Mouse (Mus musculus) limb, embryonic 10.5 days (tissue): ENCODE measurements around the gene Hk3. TPM values are rescaled to one million over a fixed set of nuclear protein-coding genes. Genes with fewer than 3 reads are reported as not detected.

Experiments
- DNase-seq: peaks from one replicate; pipeline ENCODE4 v3.0.0-alpha.2; 2017; ENCODE audit warnings: low spot score
- H3K27ac ChIP-seq: fragments of 300-500 bp; sonication (generic); 2 replicates; pipeline ENCODE4 v1.5.1; 2016; ENCODE audit warnings: mild to moderate bottlenecking
- H3K27me3 ChIP-seq: fragments of 300-500 bp; sonication (generic); 2 replicates; pipeline ENCODE4 v1.6.1; 2016; ENCODE audit warnings: low read depth, mild to moderate bottlenecking; ENCODE audit not compliant: poor library complexity, severe bottlenecking
- H3K36me3 ChIP-seq: fragments of 300-500 bp; sonication (generic); 2 replicates; pipeline ENCODE4 v1.6.1; 2016; ENCODE audit warnings: mild to moderate bottlenecking, moderate library complexity
- H3K4me1 ChIP-seq: fragments of 300-500 bp; sonication (generic); 2 replicates; pipeline ENCODE4 v1.6.1; 2016
- H3K4me3 ChIP-seq: fragments of 300-500 bp; sonication (generic); 2 replicates; pipeline ENCODE4 v1.5.1; 2016; ENCODE audit warnings: mild to moderate bottlenecking, moderate library complexity
- H3K9me3 ChIP-seq: fragments of 300-500 bp; sonication (generic); replicated peaks from 2 replicates; pipeline ENCODE4 v1.6.1; 2016; ENCODE audit warnings: mild to moderate bottlenecking
- WGBS: fragments of 180-500 bp; shearing (Covaris S2); methylation state at CpG from one replicate; pipeline ENCODE4 v1.1.7; 2016; 5-methylcytosine and 5-hydroxymethylcytosine counted together
- polyA plus RNA-seq: library from polyadenylated mRNA; unstranded; fragments of >200 nt; fragmentation: Nextera tagmentation; extraction: Ambion mirVana; gene quantifications from 2 replicates; pipeline ENCODE4 v1.2.1, GENCODE M21; 2016

Hk3 gene
- polyA plus RNA-seq, 1 experiment from 2014 or later, result 0.53 TPM

GRCm38 (mm10) chr13:55017154-55017897 lies 3.9 kb downstream of the Hk3 start:
- H3K36me3 ChIP-seq, result no peaks in the 10 kb centered on the region
- no peaks in the 10 kb centered on the region for H3K9me3 ChIP-seq
- H3K4me3 ChIP-seq, result no peak overlapping the region
- H3K27me3 ChIP-seq, result 0 out of 2 replicates have a peak, but pooled peaks cover 6% of the 10 kb centered on the region
- H3K4me1 ChIP-seq, result peaks cover 10% of the 10 kb centered on the region
- DNase-seq, result no peak
- 86% methylated on average over 12 of the region's 12 CpGs for WGBS
- no peak overlapping the region for H3K27ac ChIP-seq

GRCm38 (mm10) chr13:55014451-55014850 lies 6.7 kb downstream of the Hk3 start:
- Histone ChIP-seq H3K27ac (no peak overlapping the region), H3K4me3 (no peak overlapping the region), H3K27me3 (peaks cover 20% of the 10 kb centered on the region; the same call in 1 of the 2 replicates), H3K36me3 (no peaks in the 10 kb centered on the region), H3K9me3 (no peaks in the 10 kb centered on the region), H3K4me1 (peaks cover 17% of the 10 kb centered on the region)
- no peak for DNase-seq
- WGBS, result 76% methylated on average over 9 of the region's 9 CpGs

DNA sequence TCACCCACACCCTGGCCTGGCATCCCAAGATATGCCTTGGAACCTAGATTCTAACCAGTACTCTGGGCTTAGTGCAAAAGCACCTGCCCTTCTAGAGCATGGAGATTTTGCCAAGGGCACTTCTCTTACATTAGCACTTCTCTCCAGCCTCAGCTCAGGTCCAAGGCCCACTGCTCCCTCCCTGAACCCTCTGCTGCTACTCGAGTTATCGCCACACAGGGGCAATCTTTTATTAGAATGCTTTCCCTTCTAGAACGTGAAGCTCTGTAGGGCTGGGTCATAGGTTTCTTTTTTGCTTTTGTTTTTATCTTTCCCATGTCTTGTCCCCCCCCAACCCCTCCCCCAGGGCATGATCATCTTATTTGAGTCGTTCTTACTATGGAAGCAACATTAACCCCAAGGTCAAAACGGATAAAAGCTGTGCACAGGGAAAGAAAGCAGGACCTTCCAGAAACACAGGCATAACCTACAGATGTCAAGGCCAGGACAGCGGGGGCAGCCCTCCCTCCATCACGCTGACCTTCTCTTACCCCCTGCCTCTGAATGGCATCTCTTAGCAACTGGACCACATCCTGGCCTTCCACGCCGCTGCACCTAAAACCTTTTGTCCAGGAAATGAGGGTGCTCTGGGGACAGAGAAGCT lies 7.4 kb downstream of the Hk3 start:
- Histone ChIP-seq H3K9me3 (no peaks in the 10 kb centered on the region), H3K36me3 (no peaks in the 10 kb centered on the region), H3K27me3 (peaks cover 20% of the 10 kb centered on the region; the same call in 1 of the 2 replicates), H3K27ac (no peak overlapping the region), H3K4me1 (peaks cover 17% of the 10 kb centered on the region), H3K4me3 (no peak overlapping the region)
- WGBS, result 35% methylated on average over 9 of the region's 9 CpGs
- no peak for DNase-seq

DNA sequence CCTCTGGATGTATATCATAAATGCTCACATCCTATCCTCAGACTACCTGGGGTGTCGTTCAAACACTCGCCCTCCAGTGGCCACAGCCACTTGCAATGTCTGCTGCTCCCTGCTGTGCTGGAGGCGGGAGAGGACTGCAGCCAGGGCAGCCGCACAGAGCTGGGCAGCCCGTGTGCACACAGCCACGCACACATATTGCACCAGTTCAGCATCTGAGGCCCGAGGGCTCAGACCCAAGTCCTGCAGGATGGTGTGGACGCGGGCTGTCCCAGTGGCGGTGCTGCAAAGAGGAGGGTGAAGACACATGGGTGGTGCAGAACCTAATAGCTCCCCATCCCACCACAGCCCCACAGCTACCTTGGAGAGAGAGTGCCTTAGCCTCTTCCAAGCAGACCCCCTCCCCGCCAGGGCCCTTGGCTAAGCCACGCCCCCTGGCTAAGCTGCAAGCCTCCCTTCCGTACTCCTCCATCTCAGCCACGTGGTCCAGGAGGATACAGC lies 9.2 kb downstream of the Hk3 start:
- no peak for DNase-seq
- H3K4me3 ChIP-seq, result peak overlapping the region; percentile 21

GRCm38 (mm10) chr13:55011103-55011502 lies 10.1 kb downstream of the Hk3 start:
- Histone ChIP-seq H3K27me3 (peaks cover 20% of the 10 kb centered on the region; the same call in 1 of the 2 replicates), H3K4me1 (peaks cover 18% of the 10 kb centered on the region), H3K36me3 (no peaks in the 10 kb centered on the region), H3K27ac (no peak overlapping the region), H3K9me3 (no peaks in the 10 kb centered on the region), H3K4me3 (no peak overlapping the region)
- 89% methylated on average over 15 of the region's 15 CpGs for WGBS
- DNase-seq, result no peak

More for the DNA sequence above, 9.2 kb downstream of the Hk3 start:
- H3K27me3 ChIP-seq, result peaks cover 20% of the 10 kb centered on the region; the same call in 1 of the 2 replicates
- H3K27ac ChIP-seq, result no peak overlapping the region
- no peaks in the 10 kb centered on the region for H3K9me3 ChIP-seq
- H3K4me1 ChIP-seq, result peaks cover 17% of the 10 kb centered on the region
- H3K36me3 ChIP-seq, result no peaks in the 10 kb centered on the region
- WGBS, result 5% methylated on average over 14 of the region's 14 CpGs

DNA sequence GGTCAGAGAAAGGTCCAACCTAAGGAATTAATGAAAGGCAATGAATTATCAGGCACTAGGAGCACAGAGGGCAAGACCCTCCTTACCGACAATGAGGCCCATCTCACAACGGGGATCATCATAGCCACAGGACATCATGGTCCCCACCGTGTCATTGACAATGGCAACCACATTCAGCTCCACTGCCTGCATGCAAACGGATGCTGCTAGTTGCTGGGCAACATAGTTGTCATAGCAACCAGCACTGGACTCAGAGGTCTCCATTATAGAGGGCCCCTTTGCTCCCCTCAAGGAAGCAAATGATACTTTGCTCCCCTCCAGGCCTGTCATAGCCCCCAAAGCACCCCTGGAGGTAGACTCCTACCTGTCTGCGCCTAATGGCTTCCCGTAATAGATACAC lies 12.6 kb downstream of the Hk3 start:
- no peak overlapping the region for H3K27ac ChIP-seq
- peaks cover 20% of the 10 kb centered on the region; the same call in 1 of the 2 replicates for H3K27me3 ChIP-seq
- peaks cover 28% of the 10 kb centered on the region for H3K4me1 ChIP-seq
- H3K36me3 ChIP-seq, result no peaks in the 10 kb centered on the region
- 82% methylated on average over 6 of the region's 6 CpGs for WGBS
- H3K9me3 ChIP-seq, result no peaks in the 10 kb centered on the region
- DNase-seq, result no peak
- no peak overlapping the region for H3K4me3 ChIP-seq

DNA sequence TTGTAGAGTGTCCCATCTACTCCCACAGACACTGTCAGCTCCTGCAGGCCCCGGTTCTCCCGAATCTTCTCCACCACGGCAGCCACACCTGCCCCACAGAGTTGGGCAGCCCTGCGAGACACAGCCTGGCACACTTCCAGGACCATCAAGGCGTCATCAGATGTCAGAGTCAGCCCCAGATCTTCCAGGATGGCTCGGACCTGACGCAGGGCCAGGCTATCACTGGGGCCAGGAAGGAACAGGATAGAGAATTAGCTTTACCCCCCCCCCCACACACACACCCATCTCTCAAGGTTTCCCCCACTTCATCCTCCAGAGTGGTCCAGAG lies 14.8 kb downstream of the Hk3 start:
- H3K9me3 ChIP-seq, result no peaks in the 10 kb centered on the region
- peaks cover 17% of the 10 kb centered on the region for H3K4me1 ChIP-seq
- no peak overlapping the region for H3K4me3 ChIP-seq
- peaks cover 14% of the 10 kb centered on the region; the same call in 1 of the 2 replicates for H3K27me3 ChIP-seq
- H3K36me3 ChIP-seq, result no peaks in the 10 kb centered on the region
- 85% methylated on average over 7 of the region's 7 CpGs for WGBS
- H3K27ac ChIP-seq, result no peak overlapping the region
- no peak for DNase-seq

GRCm38 (mm10) chr13:55005691-55006414 lies 15.3 kb downstream of the Hk3 start:
- WGBS, result 82% methylated on average over 31 of the region's 31 CpGs
- Histone ChIP-seq H3K4me1 (peaks cover 17% of the 10 kb centered on the region), H3K27me3 (peaks cover 10% of the 10 kb centered on the region; the same call in 1 of the 2 replicates), H3K36me3 (no peaks in the 10 kb centered on the region), H3K9me3 (no peaks in the 10 kb centered on the region), H3K27ac (no peak overlapping the region), H3K4me3 (no peak overlapping the region)
- no peak for DNase-seq

DNA sequence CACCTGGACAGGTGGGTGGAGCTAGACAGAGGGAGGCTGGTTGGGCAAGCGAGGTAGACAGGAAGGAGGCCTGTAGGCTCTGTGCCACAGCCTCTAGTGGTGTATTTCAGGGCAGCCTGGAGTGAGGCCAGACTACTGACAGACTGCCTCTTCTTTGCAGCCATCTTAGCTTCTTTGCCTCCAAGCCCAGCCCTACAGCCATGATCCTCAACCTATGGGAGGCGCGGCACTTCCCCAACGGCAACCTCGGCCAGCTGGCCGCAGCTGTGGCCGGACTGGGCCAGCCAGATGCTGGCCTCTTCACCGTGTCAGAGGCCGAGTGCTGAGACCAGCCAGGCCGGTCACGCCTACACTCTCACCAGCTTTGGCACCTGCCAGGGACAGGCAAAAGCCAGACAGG lies 16.5 kb downstream of the Hk3 start:
- no peaks in the 10 kb centered on the region; the same call in 1 of the 2 replicates for H3K27me3 ChIP-seq
- H3K4me3 ChIP-seq, result no peak overlapping the region
- no peaks in the 10 kb centered on the region for H3K9me3 ChIP-seq
- no peak overlapping the region for H3K27ac ChIP-seq
- WGBS, result 73% methylated on average over 11 of the region's 11 CpGs
- no peaks in the 10 kb centered on the region for H3K36me3 ChIP-seq
- no peak for DNase-seq
- peaks cover 17% of the 10 kb centered on the region for H3K4me1 ChIP-seq

GRCm38 (mm10) chr13:55002090-55002489 lies 19.1 kb downstream of the Hk3 start:
- no peaks in the 10 kb centered on the region for H3K36me3 ChIP-seq
- H3K27me3 ChIP-seq, result no peaks in the 10 kb centered on the region; the same call in 1 of the 2 replicates
- H3K9me3 ChIP-seq, result no peaks in the 10 kb centered on the region
- 85% methylated on average over 10 of the region's 10 CpGs for WGBS
- H3K27ac ChIP-seq, result no peak overlapping the region
- DNase-seq, result no peak
- H3K4me3 ChIP-seq, result no peak overlapping the region
- H3K4me1 ChIP-seq, result peaks cover 17% of the 10 kb centered on the region

GRCm38 (mm10) chr13:55000433-55000832 lies 20.8 kb downstream of the Hk3 start:
- Histone ChIP-seq H3K36me3 (no peaks in the 10 kb centered on the region), H3K27me3 (no peaks in the 10 kb centered on the region; the same call in 1 of the 2 replicates), H3K9me3 (no peaks in the 10 kb centered on the region), H3K27ac (no peak overlapping the region), H3K4me1 (peaks cover 11% of the 10 kb centered on the region), H3K4me3 (no peak overlapping the region)
- WGBS, result 92% methylated on average over 10 of the region's 10 CpGs
- DNase-seq, result no peak

DNA sequence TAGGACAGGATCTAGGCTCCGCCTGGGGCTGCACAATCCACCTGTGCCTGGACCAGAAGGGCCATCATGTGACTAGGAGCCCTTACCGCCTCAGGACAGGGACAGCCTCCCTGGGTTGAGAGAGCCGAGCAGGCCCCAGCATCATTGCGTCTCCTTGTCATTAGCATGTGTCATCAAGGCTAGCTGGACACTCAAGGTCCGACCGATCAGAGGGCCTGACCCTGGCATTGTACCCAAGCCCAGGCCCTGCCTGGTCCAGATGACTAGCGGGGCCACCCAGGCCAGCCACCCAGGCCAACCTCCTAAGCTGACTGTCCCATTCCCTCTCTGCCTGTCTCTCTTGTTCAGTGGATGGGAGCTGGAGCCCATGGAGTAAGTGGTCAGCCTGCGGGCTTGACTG lies 23.6 kb downstream of the Hk3 start:
- H3K27ac ChIP-seq, result no peak overlapping the region
- peaks cover 5% of the 10 kb centered on the region; the same call in 1 of the 2 replicates for H3K27me3 ChIP-seq
- 89% methylated on average over 8 of the region's 8 CpGs for WGBS
- H3K4me1 ChIP-seq, result peaks cover 20% of the 10 kb centered on the region
- no peak overlapping the region for H3K4me3 ChIP-seq
- no peaks in the 10 kb centered on the region for H3K36me3 ChIP-seq
- no peak for DNase-seq
- H3K9me3 ChIP-seq, result no peaks in the 10 kb centered on the region

DNA sequence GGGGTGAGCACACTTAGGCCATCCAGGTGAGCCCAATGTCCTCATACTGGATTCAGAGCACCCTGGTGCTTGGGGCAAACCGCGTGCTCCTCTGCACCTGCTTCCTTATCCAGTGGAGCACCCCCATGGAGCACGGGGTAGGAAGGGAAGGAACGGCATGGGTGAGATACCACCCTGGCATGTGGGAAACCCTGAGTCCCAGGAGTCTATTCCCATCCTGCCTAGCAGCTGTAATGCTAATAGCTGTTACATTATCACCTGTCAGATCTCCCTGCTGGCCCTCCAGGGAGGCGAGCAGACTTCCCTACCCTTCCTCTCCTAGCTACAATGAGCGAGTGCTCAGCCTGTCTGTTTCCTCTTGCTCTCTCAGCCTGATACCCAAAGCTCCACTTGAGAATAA lies 26.0 kb downstream of the Hk3 start:
- H3K9me3 ChIP-seq, result no peaks in the 10 kb centered on the region
- no peak overlapping the region for H3K4me3 ChIP-seq
- H3K36me3 ChIP-seq, result no peaks in the 10 kb centered on the region
- 0 out of 2 replicates have a peak, but pooled peaks cover 13% of the 10 kb centered on the region for H3K27me3 ChIP-seq
- peaks cover 20% of the 10 kb centered on the region for H3K4me1 ChIP-seq
- DNase-seq, result no peak
- 65% methylated on average over 6 of the region's 6 CpGs for WGBS
- no peak overlapping the region for H3K27ac ChIP-seq
